In the genomic region with DNA sequence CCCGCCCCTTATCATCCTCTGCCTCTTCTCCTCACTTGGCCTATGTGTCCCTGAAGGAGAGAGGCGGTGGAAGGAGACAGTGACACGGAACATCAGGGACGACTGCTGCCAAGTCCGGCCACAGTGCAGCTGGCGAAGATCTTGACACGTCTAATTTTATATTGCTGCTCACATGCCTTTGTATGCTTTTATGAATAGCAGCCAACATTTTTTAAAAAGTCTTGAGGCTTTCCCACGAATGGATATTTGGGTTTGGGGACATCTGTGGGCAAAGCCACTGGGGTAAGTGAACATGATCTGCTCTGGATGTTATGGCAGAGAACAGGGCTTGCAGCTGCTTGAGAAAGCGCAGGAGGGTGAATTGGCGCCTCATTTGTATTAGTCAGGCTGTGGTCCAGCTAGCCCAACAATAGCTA, we compare ENCODE assay signal across 14 mouse cellular contexts. TPM values are rescaled to one million over a fixed set of nuclear protein-coding genes. Genes with fewer than 3 reads are reported as not detected.
DNase-seq lines count a peak whose midpoint lies in the region; ATAC-seq and TF ChIP-seq lines count a peak whose summit lies in the region.
"Had no signal": no experiment of that assay in that cellular context is flagged by ENCODE, and none has a peak within 500 bp of the region (broad histone marks: within the 10 kb centered on the region; RNA-seq: fewer than 3 reads in every experiment).

No protein-coding gene starts in this region.

- peaks cover 32% of the 10 kb centered on the region for H3K4me1 ChIP-seq in embryonic facial prominence, embryonic 14.5 days (ENCODE audit: control insufficient read depth, insufficient read depth, low read length)
- peaks cover 27% of the 10 kb centered on the region for H3K4me1 ChIP-seq in embryonic facial prominence, embryonic 10.5 days
- no peaks in the 10 kb centered on the region for H3K4me1 ChIP-seq in kidney, adult 2 months (ENCODE audit: control insufficient read depth, insufficient read depth, low read length)
- H3K4me1 ChIP-seq: liver, embryonic 13.5 days had no signal

- WGBS in embryonic facial prominence, embryonic 14.5 days, result 63% methylated on average over 10 of the region's 10 CpGs
- 91% methylated on average over 10 of the region's 10 CpGs for WGBS in embryonic facial prominence, embryonic 10.5 days
- WGBS in kidney, adult 2 months, result 77% methylated on average over 10 of the region's 10 CpGs

- H3K27me3 ChIP-seq in embryonic facial prominence, embryonic 14.5 days (replicated peaks; ENCODE audit: control insufficient read depth, insufficient read depth, low read length), result no peaks in the 10 kb centered on the region
- H3K27me3 ChIP-seq in embryonic facial prominence, embryonic 10.5 days (replicated peaks; ENCODE audit: low read depth, poor library complexity, severe bottlenecking), result peaks cover 18% of the 10 kb centered on the region
- H3K27me3 ChIP-seq in kidney, adult 2 months (replicated peaks; ENCODE audit: control insufficient read depth, insufficient read depth, low read length), result no peaks in the 10 kb centered on the region
- H3K27me3 ChIP-seq: embryonic facial prominence, embryonic 13.5 days had no signal

- no peak overlapping the region for H3K9ac ChIP-seq in embryonic facial prominence, embryonic 14.5 days (ENCODE audit: low read depth, low read length)
- H3K9ac ChIP-seq: embryonic facial prominence, embryonic 13.5 days; liver, embryonic 13.5 days; midbrain, embryonic 12.5 days had no signal

- no peak overlapping the region for H3K4me2 ChIP-seq in embryonic facial prominence, embryonic 14.5 days (ENCODE audit: low read depth, low read length)
- H3K4me2 ChIP-seq: embryonic facial prominence, embryonic 13.5 days; liver, embryonic 13.5 days; midbrain, embryonic 12.5 days had no signal

- TF ChIP-seq CTCF in kidney, adult 2 months (conservative IDR thresholded peaks at IDR 0.05; ENCODE audit: insufficient read depth, insufficient read length, low read depth, low read length), result no peak

- ATAC-seq in embryonic facial prominence, embryonic 14.5 days (ENCODE audit: low read depth), result no peak
- ATAC-seq: forebrain, embryonic 14.5 days had no signal

- peak; percentile 72 for DNase-seq in embryonic facial prominence, embryonic 14.5 days (ENCODE audit: low spot score)
- DNase-seq in embryonic facial prominence, embryonic 10.5 days (ENCODE audit: low spot score), result no peak
- DNase-seq in kidney, adult 2 months, result peak; percentile 55
- DNase-seq in kidney, adult 8-10 months, result no peak
- peak; percentile 41 to 51 for DNase-seq in kidney, postnatal 36 days
- DNase-seq in lung, postnatal 36 days, result peak; percentile 77
- no peak for DNase-seq in retina, embryonic 14.5 days (ENCODE audit: low spot score)
- DNase-seq in thymus, postnatal 14 days, result no peak
- DNase-seq: adrenal gland, adult 2 months; gastrocnemius, postnatal 10 days; liver, embryonic 13.5 days had no signal

- no peak overlapping the region for H3K4me3 ChIP-seq in embryonic facial prominence, embryonic 14.5 days (ENCODE audit: low read depth, low read length)
- no peak overlapping the region for H3K4me3 ChIP-seq in embryonic facial prominence, embryonic 10.5 days
- H3K4me3 ChIP-seq in kidney, adult 2 months (ENCODE audit: insufficient read depth, low read depth, low read length), result no peak overlapping the region
- H3K4me3 ChIP-seq: embryonic facial prominence, embryonic 13.5 days; liver, embryonic 13.5 days; midbrain, embryonic 12.5 days had no signal

- no peaks in the 10 kb centered on the region for H3K9me3 ChIP-seq in embryonic facial prominence, embryonic 14.5 days (ENCODE audit: control insufficient read depth, low read length)
- H3K9me3 ChIP-seq in embryonic facial prominence, embryonic 10.5 days, result no peaks in the 10 kb centered on the region
- H3K9me3 ChIP-seq: embryonic facial prominence, embryonic 13.5 days; liver, embryonic 13.5 days; midbrain, embryonic 12.5 days had no signal

- TF ChIP-seq POLR2A in kidney, adult 2 months (IDR thresholded peaks at IDR 0.05; ENCODE audit: low read depth, low read length), result no peak

- H3K36me3 ChIP-seq in embryonic facial prominence, embryonic 14.5 days (ENCODE audit: control insufficient read depth, insufficient read depth, low read length), result no peaks in the 10 kb centered on the region
- no peaks in the 10 kb centered on the region for H3K36me3 ChIP-seq in embryonic facial prominence, embryonic 10.5 days (replicated peaks)
- no peaks in the 10 kb centered on the region for H3K36me3 ChIP-seq in kidney, adult 2 months (ENCODE audit: control insufficient read depth, insufficient read depth, low read length)
- H3K36me3 ChIP-seq: embryonic facial prominence, embryonic 13.5 days; liver, embryonic 13.5 days; midbrain, embryonic 12.5 days had no signal

- peak overlapping the region; percentile 49; the same call in 1 of the 2 replicates for H3K27ac ChIP-seq in embryonic facial prominence, embryonic 14.5 days (replicated peaks; ENCODE audit: low read depth, low read length)
- no peak overlapping the region for H3K27ac ChIP-seq in embryonic facial prominence, embryonic 10.5 days (replicated peaks)
- H3K27ac ChIP-seq in kidney, adult 2 months (ENCODE audit: insufficient read depth, low read depth, low read length), result no peak overlapping the region
- H3K27ac ChIP-seq: embryonic facial prominence, embryonic 13.5 days; liver, embryonic 13.5 days; midbrain, embryonic 12.5 days had no signal

RNA-seq across cellular contexts. Expression of gene Chst3, which starts 21.6 kb away (rescaled TPM):
- 1.3 TPM in 2 replicates for polyA plus RNA-seq in embryonic facial prominence, embryonic 14.5 days (2014; fragmentation: Nextera tagmentation; extraction: Ambion mirVana)
- polyA plus RNA-seq in embryonic facial prominence, embryonic 10.5 days (2016; fragmentation: Nextera tagmentation; extraction: Ambion mirVana), result 1.8 and 1.9 TPM in 2 replicates
- polyA plus RNA-seq in kidney, adult 2 months (2012; rRNA removed), result 3.6 and 4.3 TPM in 2 replicates

Comparison
In these comparisons a context has a peak if more than half of its experiments do, and no peak if none do; other contexts are left out.
1. DNase-seq: peak in embryonic facial prominence, embryonic 14.5 days (single experiment), kidney, adult 2 months (single experiment), kidney, postnatal 36 days (2 of 2) and lung, postnatal 36 days (single experiment); none in embryonic facial prominence, embryonic 10.5 days (single experiment), kidney, adult 8-10 months (0 of 2), retina, embryonic 14.5 days (single experiment) and thymus, postnatal 14 days (single experiment).